Mouse (Mus musculus): Measurements from ENCODE around the gene Tsku. TPM values are rescaled to one million over a fixed set of nuclear protein-coding genes. Genes with fewer than 3 reads are reported as not detected.

The Tsku gene
- 1.9 and 2.1 TPM in 2 replicates for polyA plus RNA-seq (2012; rRNA removed)
- 1.7 and 1.9 TPM in 2 replicates for polyA plus RNA-seq (2014; fragmentation: Nextera tagmentation; extraction: Ambion mirVana)

DNA sequence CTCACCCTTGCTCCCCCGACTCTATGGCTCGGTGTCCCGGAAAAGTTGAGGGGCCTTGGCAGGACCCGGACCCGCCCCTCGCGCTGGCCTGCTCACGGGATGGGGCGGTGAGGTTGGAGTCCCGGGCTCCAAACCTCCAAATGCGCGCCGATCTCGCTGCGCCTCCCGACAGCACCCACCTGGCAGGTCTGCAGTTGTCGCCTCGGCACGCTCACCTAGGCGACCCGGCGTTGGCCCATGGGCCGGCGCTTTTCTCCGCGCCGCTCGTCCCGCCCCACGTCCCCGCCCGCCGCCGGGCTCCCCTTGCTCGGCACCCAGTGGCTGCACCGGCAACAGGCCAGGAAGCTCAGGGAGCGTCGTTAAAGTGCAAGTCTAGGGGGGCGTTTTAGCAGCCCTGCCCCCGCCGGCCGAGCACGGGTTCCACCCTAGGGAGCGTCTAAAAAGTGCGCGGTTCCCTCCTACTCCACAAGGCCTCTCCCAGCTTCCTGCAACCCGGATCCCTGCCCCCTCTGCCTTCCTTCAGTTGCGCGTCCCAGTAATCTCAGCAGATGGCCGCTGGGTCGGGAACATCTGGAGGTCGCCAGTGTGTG lies at the start of gene Tsku:
Gene Tsku, minus strand, starts transcription at position 266 of the 590 bp plus-strand sequence.
- DNase-seq (ENCODE audit: low read depth in 3 of 3, low spot score in 3 of 3) (peak in 2 of 3 experiments; percentile 35), ATAC-seq (ENCODE audit: insufficient read depth) (peak; percentile 79)
- TF ChIP-seq EP300 (IDR thresholded peaks at IDR 0.05; ENCODE audit: low read depth) (no peak), CTCF (IDR thresholded peaks at IDR 0.05; ENCODE audit: low read depth) (no peak)
- H3K4me1 ChIP-seq (replicated peaks; ENCODE audit: control insufficient read depth in 2 of 2, insufficient read depth in 2 of 2, low read length in 1 of 2), result peaks cover 0 to 2% of the 10 kb centered on the region in 2 experiments; a peak in 2 of 4 replicates
- H3K36me3 ChIP-seq (replicated peaks; ENCODE audit: control insufficient read depth, insufficient read depth, low read depth), result no peaks in the 10 kb centered on the region
- no peak within 1 kb of the TSS for H3K27ac ChIP-seq
- H3K4me2 ChIP-seq (ENCODE audit: low read depth), result peak within 1 kb of the TSS; percentile 45
- H3K9ac ChIP-seq (replicated peaks), result no peak within 1 kb of the TSS
- peak within 1 kb of the TSS; percentile 52 to 53 for H3K4me3 ChIP-seq (ENCODE audit: insufficient read depth in 1 of 2, low read depth in 2 of 2, low read length in 2 of 2)
- under 1% methylated on average over 52 of the region's 52 CpGs for WGBS (ENCODE audit: insufficient replicate concordance)
- H3K27me3 ChIP-seq (ENCODE audit: control insufficient read depth, insufficient read depth, low read length), result peaks cover 32% of the 10 kb centered on the region
- no peaks in the 10 kb centered on the region for H3K9me3 ChIP-seq (ENCODE audit: control insufficient read depth, low read length)

DNA sequence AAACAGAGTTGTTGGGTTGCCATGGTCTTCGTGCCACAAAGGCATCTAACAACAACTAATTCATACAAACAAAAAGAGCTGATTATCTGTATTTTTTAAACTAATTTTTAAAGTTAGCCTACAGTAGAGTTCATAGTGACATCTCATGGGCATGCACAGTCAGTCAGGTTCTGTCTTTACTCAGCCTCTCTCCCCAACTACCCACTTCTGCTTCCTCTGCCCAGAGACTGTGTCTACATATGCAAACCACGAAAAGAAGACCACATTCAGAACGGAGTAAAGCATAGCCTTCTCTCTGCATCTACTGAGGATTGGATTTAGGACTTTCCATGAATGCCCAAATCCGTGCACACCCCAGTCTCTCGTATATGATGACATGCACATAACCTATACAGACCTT lies 46.5 kb upstream of the Tsku start:
- TF ChIP-seq EP300 (IDR thresholded peaks at IDR 0.05; ENCODE audit: low read depth), result no peak
- TF ChIP-seq CTCF (IDR thresholded peaks at IDR 0.05; ENCODE audit: low read depth), result no peak
- ATAC-seq (ENCODE audit: insufficient read depth) (no peak), DNase-seq (ENCODE audit: low read depth in 3 of 3, low spot score in 3 of 3) (no peak)
- H3K27me3 ChIP-seq (ENCODE audit: control insufficient read depth, insufficient read depth, low read length), result no peaks in the 10 kb centered on the region
- H3K9me3 ChIP-seq (ENCODE audit: control insufficient read depth, low read length), result no peaks in the 10 kb centered on the region
- no peaks in the 10 kb centered on the region for H3K4me1 ChIP-seq (replicated peaks; ENCODE audit: control insufficient read depth in 2 of 2, insufficient read depth in 2 of 2, low read length in 1 of 2)
- H3K4me2 ChIP-seq (ENCODE audit: low read depth), result no peak overlapping the region
- H3K27ac ChIP-seq, result no peak overlapping the region
- no peak overlapping the region for H3K4me3 ChIP-seq (ENCODE audit: insufficient read depth in 1 of 2, low read depth in 2 of 2, low read length in 2 of 2)
- no peaks in the 10 kb centered on the region for H3K36me3 ChIP-seq (replicated peaks; ENCODE audit: control insufficient read depth, insufficient read depth, low read depth)
- WGBS (ENCODE audit: insufficient replicate concordance), result 24% methylated on average over 5 of the region's 5 CpGs
- no peak overlapping the region for H3K9ac ChIP-seq (replicated peaks)

DNA sequence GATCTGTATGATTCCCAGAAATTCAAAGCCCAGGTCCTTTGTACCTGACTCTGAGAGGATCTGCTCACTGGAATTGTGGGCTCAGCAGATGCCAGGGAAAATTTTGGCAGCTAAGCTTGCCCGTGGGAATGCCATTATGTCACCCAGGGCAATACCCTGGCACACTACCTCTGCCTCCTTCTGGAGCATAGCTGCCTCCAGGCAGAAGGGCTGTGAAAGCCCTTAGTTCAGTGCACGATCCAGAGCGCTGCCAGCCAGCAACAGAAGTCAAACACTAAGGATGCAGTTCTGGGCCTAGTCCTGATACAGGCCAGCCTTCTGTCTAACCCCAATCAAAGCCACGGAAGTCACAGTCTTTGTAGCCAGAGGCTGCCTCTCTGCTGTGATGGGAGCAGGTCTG lies 42.9 kb upstream of the Tsku start:
- H3K4me2 ChIP-seq (ENCODE audit: low read depth), result no peak overlapping the region
- WGBS (ENCODE audit: insufficient replicate concordance), result 55% methylated on average over 4 of the region's 4 CpGs
- DNase-seq (ENCODE audit: low read depth in 3 of 3, low spot score in 3 of 3) (no peak), ATAC-seq (ENCODE audit: insufficient read depth) (no peak)
- H3K27me3 ChIP-seq (ENCODE audit: control insufficient read depth, insufficient read depth, low read length), result no peaks in the 10 kb centered on the region
- no peaks in the 10 kb centered on the region for H3K9me3 ChIP-seq (ENCODE audit: control insufficient read depth, low read length)
- no peaks in the 10 kb centered on the region for H3K4me1 ChIP-seq (replicated peaks; ENCODE audit: control insufficient read depth in 2 of 2, insufficient read depth in 2 of 2, low read length in 1 of 2)
- TF ChIP-seq EP300 (IDR thresholded peaks at IDR 0.05; ENCODE audit: low read depth), result no peak
- TF ChIP-seq CTCF (IDR thresholded peaks at IDR 0.05; ENCODE audit: low read depth), result no peak
- no peak overlapping the region for H3K4me3 ChIP-seq (ENCODE audit: insufficient read depth in 1 of 2, low read depth in 2 of 2, low read length in 2 of 2)
- no peak overlapping the region for H3K9ac ChIP-seq (replicated peaks)
- H3K27ac ChIP-seq, result no peak overlapping the region
- H3K36me3 ChIP-seq (replicated peaks; ENCODE audit: control insufficient read depth, insufficient read depth, low read depth), result no peaks in the 10 kb centered on the region

DNA sequence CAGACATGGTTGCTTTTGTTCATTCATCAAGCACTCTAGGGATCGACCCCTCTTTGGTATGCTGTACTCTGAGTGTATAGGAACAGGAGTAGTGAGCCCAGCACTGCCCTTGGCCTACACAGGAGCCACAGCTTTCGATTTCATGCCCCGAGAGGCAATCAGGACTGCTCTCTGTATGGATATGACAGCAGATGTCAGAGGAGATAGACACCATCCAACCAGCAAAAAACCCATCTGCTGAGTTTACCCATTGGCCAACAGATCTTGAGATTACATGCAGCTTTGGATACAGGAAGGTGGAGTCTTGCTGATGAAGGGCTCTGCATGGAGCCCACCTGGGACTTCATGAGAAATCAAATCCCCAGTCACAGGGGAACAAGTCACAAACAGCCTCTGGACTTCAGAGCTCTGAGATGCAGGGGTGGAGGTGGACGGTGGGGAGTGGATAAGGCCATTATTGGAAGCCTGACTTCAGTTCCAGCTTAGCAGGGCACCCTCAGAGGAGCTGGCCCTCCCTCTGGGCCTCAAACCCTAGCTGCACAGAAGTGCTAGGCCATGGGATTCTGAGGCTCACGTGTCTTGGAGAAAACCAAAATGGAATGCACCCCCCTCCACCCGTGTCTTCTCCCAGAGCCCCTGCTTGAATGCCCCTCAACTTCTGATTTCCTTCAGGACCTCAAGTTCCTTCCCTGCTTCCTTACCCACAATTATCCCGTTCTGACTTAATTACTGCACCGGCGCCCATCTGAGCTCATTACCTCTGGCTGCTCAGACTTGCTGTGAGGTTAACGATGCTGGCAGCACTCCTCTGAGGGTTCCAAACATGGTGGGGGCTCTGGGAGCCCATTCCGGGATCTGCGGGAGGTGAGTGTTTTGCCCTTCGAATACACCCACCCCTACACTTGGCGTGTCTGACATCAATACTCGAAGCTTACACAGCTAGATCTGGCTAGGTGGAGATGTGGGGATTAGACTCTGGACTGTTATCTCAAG lies 41.8 kb upstream of the Tsku start:
- WGBS (ENCODE audit: insufficient replicate concordance), result 51% methylated on average over 15 of the region's 15 CpGs

More for the DNA sequence above, 41.8 kb upstream of the Tsku start:
- Histone ChIP-seq H3K36me3 (replicated peaks; ENCODE audit: control insufficient read depth, insufficient read depth, low read depth) (no peaks in the 10 kb centered on the region), H3K9me3 (ENCODE audit: control insufficient read depth, low read length) (no peaks in the 10 kb centered on the region), H3K4me3 (ENCODE audit: insufficient read depth in 1 of 2, low read depth in 2 of 2, low read length in 2 of 2) (no peak overlapping the region), H3K4me1 (replicated peaks; ENCODE audit: control insufficient read depth in 2 of 2, insufficient read depth in 2 of 2, low read length in 1 of 2) (no peaks in the 10 kb centered on the region), H3K4me2 (ENCODE audit: low read depth) (no peak overlapping the region), H3K27me3 (ENCODE audit: control insufficient read depth, insufficient read depth, low read length) (no peaks in the 10 kb centered on the region), H3K27ac (no peak overlapping the region), H3K9ac (replicated peaks) (no peak overlapping the region)
- no peak for TF ChIP-seq CTCF (IDR thresholded peaks at IDR 0.05; ENCODE audit: low read depth)
- no peak for TF ChIP-seq EP300 (IDR thresholded peaks at IDR 0.05; ENCODE audit: low read depth)
- ATAC-seq (ENCODE audit: insufficient read depth) (no peak), DNase-seq (ENCODE audit: low read depth in 3 of 3, low spot score in 3 of 3) (no peak)

Data from liver, embryonic 14.5 days (tissue).